Mouse (Mus musculus) cerebellum, postnatal 10 days (tissue): ENCODE measurements at regions not wholly inside any gene's neighbourhood (a gene's known extent, or its start where the extent isn't known, plus 50 kb on each side); places are given as distances from the start of the nearest gene placed in this dataset.

ENCODE experiments used
- DNase-seq, 2 experiments: peaks; one replicate each; pipeline ENCODE4 v3.0.0; 2021; ENCODE audit warnings: mixed read lengths in 2 of 2

DNA sequence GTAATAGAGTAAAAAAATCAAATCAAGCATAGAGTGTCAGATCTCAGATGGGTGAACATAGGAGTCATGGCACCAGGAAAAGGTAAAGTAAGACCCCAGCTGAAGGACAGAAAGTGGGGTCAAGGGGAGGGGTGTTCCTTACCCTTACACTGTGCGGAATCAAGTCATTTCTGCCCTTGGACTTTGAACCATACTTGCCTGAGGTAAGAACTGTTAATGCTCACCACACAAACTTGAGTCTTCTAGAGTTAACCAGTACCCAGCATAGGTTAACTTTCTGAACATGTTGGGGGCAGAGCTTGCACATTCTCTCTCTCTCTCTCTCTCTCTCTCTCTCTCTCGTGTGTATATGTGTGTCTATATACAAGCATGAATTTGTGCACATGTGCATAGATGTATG is 83.7 kb upstream of the Dapk1 start:
- DNase-seq = no peak

DNA sequence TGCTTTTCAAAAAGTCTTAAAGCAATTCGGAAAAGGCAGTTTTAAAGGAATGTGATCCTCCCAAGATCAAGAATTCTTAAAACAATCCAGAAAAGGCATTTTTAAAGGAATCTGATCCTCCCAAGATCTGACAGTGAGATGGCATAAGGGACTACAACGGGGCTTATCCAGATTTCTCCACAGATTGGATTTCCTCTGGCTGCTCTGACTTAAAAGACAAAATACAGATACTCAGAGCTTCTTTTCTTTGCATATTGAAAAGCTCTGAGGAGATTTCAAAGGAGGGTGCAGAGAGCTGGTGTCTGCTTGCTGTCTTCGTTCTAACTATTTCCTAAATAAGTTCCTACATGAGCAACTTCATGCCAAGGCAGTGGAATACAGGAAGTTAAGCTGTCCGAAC is 82.0 kb upstream of the Dapk1 start:
- no peak for DNase-seq

DNA sequence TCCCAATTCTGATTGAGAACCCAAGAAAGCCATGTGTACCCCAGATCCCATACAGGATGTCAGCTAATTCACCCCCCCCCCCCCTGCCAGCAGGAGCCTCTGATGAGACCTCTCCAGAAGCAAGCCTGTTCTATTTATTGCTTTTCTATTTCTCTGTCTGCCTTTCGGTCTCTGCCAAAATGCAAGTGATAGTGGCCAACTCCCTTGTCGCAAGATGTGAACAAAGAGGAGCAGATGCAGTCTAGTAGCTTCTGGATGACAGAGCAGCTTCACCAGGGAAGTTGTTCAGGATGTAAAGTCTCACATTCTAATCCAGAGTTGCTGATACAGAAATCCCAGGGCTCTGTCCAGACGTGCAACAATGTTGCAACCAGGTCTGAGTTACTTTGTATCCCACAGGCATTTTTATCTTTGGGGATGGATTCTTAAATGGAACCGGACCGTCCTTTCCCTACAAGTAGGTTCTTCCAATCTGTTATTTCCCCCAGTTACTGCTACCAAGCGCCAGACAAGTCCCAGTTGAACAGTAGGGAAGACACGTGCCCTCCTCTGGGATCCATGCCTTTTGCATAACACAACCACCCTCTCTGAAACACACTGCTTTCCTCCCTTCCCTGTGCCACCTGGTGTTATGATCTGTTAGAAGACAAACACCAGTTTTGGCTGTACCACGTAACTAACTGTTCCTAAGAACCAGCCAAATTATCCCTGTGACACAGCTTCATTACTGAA is 78.9 kb upstream of the Dapk1 start:
- peak; percentile 26 to 46 for DNase-seq

DNA sequence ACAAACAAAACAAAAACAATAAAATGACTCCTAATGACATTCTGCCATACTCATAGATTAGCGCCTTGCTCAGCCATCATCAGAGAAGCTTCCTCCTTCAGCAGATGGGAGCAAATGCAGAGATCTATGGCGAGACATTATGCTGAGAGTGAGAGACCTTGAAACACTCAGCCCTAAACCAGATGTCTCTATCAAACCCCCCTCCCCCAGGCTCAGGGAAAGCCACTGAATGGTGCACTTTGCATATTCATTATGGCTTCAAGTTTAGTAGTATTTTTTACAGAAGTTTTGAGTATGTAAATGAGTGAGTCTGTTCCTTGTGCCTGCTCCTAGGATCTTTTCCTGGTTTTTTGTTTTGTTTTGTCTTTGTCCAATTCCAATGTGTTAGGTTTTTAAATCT is 73.9 kb upstream of the Dapk1 start:
- DNase-seq = no peak

DNA sequence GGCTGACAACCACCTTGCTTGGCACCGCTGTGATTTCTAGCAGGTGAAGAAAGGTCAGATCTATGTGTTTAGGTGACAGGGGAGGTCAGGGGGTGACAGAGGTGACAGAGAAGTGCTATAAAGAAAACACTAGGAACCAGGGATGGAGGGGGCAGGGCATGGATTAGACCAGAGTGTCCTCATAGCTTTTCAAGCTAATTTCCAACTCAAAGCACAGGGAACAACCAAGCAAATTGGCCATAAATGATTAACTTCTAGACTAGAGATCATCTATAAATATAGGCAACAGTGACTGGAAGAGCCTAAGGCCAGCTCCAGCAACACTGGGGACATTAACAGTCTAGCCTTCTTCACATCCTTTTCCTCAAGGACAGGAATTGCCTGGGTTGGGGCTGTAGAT is 72.9 kb upstream of the Dapk1 start:
- no peak for DNase-seq

DNA sequence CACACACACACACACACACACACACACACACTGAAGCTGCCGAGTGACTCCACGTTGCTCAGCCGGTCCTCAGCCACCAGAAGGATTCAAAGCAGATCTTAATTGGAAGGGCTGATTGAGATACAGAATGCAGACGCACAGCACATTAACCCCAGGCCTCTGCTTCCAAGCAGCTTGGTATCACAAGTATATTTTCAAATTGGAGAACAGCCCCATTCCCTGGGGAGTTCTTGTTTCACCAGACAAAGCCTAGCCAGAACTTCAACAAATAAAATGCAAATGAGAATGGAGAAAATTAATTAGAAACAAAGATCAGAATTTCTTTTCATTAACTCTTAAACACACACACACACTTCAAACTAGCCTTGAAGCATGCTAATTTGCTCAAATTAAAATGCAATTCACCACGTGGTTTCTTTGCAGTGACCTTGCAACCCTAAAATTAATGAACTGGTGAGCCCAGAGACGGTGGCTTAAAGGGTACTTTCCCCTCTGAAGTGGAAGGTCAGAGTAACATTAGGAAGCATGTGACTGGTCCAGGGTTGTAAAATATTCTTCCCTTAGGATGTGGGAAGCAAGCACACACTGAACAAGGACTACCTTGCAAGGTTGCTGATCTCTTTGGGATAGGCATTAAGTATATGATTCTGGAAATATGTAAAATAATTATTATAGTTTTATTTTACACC is 72.2 kb upstream of the Dapk1 start:
- peak; percentile 29 to 36 for DNase-seq

DNA sequence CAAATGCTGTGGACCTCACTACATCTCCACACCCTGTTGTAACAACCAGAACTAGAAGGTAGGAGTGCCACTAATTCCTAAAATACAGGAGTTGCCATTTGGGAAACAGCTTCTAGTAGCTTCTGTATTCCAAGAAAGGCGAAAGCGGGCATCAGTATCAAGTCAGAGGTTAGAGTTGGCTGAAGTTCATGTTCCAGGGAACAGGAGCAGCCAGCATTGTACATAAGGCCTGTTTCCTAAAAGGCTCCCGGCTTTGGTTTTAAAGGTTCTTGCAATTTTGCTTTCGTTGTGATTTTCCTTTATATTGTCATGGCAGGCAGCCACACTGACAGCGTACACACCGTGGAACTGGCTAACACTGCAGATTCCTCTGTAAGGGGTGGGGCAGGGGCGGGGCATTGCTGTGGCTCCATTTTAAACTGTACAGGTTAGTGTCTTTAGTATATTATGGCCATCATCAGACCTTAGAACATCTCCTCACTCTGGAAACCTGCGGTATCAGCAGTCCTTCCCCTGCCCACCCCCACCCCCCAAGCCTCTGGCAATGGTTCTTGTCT is 67.8 kb upstream of the Dapk1 start:
- no peak for DNase-seq

DNA sequence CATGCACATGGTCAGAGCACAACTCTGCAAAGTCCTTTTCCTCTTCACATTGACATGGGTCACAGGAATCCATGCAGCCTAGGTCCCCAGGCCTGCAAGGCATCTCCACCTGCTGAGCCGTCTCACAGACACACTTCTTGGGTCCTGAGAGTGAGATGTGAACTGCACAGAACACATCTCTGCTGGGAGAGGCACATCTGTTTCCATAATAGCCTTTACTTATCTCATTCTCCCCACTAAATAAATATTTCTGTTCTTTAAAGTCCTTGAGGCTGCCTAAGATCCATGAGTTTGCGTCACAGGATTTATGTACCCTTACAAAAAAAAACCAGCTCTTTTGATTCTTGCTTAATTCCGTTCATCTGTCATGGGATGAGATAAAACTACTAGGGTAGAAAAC is 67.2 kb upstream of the Dapk1 start:
- DNase-seq = no peak

DNA sequence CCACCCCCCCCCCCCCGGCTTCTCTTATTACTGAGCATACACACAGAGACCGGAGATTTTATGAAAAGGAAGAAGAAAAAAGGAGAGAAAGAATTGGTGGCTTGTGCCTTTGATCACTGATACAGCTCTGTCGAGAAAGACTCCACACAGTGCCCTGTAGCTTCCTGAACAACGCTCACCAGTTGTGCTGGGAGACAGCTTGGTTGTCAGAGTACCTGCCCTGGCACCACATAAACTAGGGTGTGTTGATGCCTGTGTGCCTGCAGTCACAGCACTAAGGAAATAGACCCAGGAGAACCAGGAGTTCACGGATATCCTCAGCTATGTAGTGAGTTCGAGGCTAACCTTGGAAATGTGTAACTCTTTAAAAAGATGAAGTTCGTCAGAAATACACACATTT is 66.7 kb upstream of the Dapk1 start:
- DNase-seq = no peak

DNA sequence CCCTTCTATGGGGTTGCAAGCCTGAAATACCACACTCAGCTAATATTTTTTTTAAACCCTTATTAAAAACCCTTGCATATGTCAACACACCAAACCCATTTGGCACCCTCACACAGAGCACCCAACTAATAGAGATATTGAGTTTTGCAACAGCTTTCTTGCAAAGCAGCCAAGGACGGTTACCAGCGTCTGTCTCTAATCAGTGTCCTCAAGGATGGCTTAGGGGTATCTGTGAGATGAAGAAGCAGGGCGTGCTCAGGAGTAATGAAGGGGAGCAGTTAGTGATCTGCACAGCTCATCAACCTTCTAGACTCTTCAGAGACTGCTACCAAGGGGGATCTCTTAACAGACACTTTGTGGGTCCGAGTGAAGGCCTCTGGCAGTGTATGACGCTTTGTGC is 65.0 kb upstream of the Dapk1 start:
- DNase-seq = no peak

DNA sequence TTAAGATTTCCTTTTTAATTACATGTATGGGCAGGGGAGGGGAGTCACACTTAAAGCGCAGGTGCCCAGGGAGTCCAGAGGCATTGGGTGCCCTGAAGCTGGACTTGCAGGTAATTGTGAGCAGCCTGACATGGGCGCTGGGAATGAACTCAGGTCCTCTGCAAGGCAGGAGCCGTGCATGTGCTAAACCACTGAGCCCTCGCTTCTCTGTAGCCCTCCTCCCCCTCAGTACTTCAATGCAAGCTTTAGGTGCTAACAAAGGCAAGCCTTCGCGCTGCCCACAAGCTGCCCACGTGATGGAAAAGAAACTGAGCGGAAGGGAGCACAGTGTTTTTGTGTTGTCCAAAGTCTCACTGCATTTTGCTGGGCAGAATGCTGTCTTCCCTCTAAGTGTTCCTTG is 63.6 kb upstream of the Dapk1 start:
- no peak for DNase-seq

DNA sequence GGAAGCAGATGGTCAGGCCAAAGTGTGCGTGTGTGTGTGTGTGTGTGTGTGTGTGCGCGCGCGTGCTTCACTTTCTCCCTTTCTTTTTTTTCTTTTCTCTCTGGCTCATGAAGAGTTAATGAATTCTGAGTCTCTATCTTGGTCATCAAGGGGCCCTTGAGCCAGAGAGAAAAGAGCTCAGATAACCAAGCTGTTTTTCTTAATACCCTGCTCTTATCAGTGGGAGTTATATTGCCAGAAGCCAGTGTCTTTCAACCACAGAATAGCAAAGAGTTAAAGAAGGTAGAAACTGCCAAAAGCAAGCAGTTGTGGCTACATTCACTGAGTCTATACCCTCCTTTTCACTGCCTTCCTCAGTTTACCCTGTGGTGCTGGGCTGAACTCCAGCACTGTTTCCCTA is 60.6 kb upstream of the Dapk1 start:
- DNase-seq = no peak

DNA sequence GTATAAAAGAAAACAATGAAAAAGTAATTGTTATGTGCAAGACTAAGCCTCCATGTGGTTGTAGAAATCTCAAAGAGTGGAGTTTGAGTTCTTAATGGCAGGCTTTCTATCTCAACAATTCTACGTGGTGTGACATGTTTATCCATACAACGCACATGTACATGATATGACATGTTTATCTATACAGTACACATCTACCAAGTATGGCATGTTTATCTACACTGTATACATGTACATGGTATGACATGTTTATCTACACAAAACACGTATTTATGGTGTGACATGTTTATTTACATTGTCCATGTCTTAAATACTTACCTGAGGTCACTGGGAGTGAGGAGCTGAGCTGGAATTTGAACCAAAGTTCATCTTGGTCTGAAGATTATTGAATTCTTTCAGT is 57.4 kb upstream of the Dapk1 start:
- no peak for DNase-seq

DNA sequence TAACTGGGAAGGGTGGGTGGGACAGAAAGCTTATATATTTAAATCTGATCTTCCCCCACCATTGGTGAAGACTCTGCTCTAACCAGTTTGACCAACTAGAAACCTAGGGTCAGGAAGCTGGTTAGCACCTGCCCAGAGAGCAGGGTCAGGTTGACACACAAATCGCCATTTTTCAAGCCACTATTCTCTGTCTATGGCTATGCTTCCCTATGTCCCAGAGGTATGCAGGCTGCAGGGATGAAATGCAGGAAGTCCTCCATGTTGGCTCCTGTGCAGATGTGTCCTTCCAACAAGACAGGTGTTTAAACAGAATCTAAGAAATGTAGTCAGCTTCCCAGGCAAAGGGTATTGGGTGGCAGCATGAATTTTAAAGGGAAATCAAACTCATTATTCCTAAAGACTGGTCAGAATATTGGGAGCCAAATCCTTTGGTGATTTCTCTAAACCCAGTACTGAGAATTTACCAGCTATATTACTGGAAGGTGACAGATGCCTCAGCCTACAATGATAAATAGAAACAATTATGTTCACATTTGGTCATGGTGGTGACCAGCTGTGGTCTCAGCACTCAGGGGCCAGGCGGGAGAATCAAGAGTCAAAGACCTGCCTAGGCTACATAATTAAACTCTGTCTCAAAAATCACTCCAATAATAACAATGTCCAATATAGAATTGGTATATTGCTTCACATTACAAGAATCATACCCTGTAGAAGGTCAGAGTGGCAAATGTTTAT is 55.6 kb upstream of the Dapk1 start:
- DNase-seq = peak in 1 of 2 experiments; percentile 12
